17 mouse cellular contexts compared by ENCODE assay signal in the genomic region with DNA sequence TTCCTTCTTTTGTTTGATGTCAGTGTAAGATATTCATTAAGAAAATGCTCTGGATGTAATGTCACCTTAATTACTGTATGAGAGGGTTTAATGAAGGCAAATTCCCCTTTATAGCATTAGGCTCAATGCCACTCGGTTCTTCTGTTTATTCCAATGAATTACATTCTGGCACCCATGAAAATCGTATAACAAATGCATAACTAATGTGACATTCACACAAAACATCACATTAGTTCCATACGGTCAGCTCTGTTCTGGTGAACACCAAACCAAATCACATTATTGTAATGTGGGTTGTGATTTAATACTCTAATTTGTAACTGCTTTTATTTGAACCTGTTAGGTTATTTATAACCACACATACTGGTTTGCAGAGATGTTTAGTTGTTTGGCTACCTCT.
"Had no signal": no experiment of that assay in that cellular context is flagged by ENCODE, and none has a peak within 500 bp of the region (broad histone marks: within the 10 kb centered on the region; RNA-seq: fewer than 3 reads in every experiment).

No protein-coding gene starts in this region.

- H3K4me3 ChIP-seq: limb, embryonic 12.5 days; liver, embryonic 13.5 days; lung, embryonic 15.5 days; megakaryocyte, embryonic 14.5 days; neural tube, embryonic 12.5 days; stomach, embryonic 15.5 days had no signal

- H3K27me3 ChIP-seq: limb, embryonic 12.5 days; liver, embryonic 13.5 days; lung, embryonic 15.5 days; megakaryocyte, embryonic 14.5 days; stomach, embryonic 15.5 days had no signal

- H3K4me2 ChIP-seq: limb, embryonic 12.5 days; liver, embryonic 13.5 days; lung, embryonic 15.5 days; neural tube, embryonic 12.5 days; stomach, embryonic 15.5 days had no signal

- H3K27ac ChIP-seq: kidney, postnatal 0 days; limb, embryonic 12.5 days; liver, embryonic 13.5 days; lung, embryonic 15.5 days; macrophage; neural tube, embryonic 12.5 days; stomach, embryonic 15.5 days had no signal

- ATAC-seq: liver, postnatal 0 days had no signal

- H3K9ac ChIP-seq: limb, embryonic 12.5 days; liver, embryonic 13.5 days; liver, postnatal 0 days; lung, embryonic 15.5 days; neural tube, embryonic 12.5 days; stomach, embryonic 15.5 days had no signal

- DNase-seq: kidney, adult 9 months; kidney, postnatal 36 days; layer of hippocampus, adult 9-11 months; layer of hippocampus, postnatal 36 days; liver; liver, embryonic 13.5 days; liver, postnatal 0 days; lung, postnatal 14 days; right cerebral cortex, postnatal 14 days; thymus, postnatal 36 days had no signal

- H3K4me1 ChIP-seq: limb, embryonic 12.5 days; liver, embryonic 13.5 days; lung, embryonic 15.5 days; megakaryocyte, embryonic 14.5 days; neural tube, embryonic 12.5 days; stomach, embryonic 15.5 days had no signal

- H3K9me3 ChIP-seq: limb, embryonic 12.5 days; liver, embryonic 13.5 days; lung, embryonic 15.5 days; neural tube, embryonic 12.5 days; stomach, embryonic 15.5 days had no signal

- H3K36me3 ChIP-seq: limb, embryonic 12.5 days; liver, embryonic 13.5 days; lung, embryonic 15.5 days; neural tube, embryonic 12.5 days; stomach, embryonic 15.5 days had no signal
